Mouse (Mus musculus) regulatory T cell (primary cell): ENCODE measurements at regions not wholly inside any gene's neighbourhood (a gene's known extent, or its start where the extent isn't known, plus 50 kb on each side); places are given as distances from the start of the nearest gene placed in this dataset.

ENCODE experiments used
- in situ Hi-C: fragments of 300-600 bp; cut with MboI, MseI; formaldehyde crosslinking; loops from one replicate; pipeline ENCODE4 v1.15.1; 2025; ENCODE audit warnings: high pct_unique_total_duplicates

DNA sequence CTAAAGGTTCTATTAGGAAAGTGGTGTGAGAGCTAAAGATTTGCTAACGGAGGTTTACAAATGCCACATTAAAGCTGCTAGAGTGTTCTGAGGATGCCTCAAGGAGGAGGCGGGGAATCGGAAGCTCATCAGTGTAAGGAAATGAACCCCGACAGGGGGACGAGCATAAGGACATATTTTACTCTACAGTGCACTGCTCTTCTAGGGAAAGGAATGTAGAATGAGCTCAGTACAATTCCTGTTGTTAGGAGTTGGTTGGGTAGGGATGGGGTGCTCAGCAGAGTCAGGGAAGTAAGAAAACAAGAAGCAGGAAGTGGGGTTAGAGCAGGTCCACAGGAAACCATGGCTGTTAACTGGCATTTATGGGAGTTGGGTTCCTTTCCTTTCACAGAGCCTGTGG, 54.6 kb downstream of the Mex3b start:
- in situ Hi-C loops: no loop called here

DNA sequence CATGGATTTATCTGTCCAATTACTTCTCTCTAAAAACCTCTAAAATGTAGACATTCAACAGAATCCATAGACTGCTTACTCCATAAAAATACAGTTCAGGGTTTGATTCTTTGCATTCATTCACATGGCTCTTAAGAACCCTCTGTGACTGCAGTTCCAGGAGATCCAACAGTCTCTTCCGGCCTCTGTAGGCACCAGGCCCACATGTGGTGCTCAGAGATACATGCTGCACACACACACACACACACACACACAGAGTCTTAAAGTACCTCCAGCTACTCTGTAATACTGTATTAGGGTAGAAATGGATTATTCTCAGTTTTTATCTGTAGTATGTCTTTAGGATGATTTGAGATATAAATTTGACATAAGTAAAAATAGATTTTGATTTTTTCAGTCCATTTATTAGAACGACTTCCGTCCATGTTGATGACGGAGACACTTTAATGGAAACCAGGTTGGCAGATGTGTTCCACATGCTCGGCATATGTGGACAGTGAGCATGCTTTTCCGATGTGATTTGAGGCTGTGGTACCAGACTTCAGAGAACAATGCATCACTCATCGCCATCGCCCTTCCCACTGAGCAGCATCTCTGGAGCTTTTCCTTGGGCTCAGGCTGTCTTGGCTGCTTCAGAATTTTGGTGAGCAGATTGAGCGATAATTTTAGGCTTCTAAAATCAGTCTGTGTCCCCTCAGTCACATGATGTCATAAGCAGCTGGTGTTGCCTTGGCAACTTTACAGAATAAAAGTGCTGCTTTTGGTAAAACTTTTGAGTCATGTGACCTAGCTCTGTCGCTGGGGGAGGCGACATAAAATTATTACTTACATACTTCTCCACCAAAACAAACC, 56.3 kb downstream of the Mex3b start:
- in situ Hi-C loops: no loop called here

DNA sequence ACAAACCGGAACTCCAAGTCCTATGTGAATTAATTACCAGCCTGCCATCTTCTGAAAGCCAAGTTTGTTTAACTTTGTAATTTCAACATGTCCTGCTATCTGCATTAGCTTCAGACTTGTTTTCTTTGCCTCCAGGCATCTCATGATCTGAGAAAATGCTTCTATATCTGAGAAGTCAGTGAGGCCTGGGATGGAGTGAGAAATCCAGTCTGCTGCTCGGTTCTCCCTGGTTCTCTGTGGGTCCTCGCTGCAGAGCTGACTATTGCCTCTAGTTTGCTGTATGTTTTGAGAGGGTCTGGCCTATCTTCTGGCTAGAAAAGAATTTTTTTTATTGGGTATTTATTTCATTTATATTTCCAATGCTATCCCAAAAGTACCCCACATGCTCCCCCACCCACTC, 57.0 kb downstream of the Mex3b start:
- in situ Hi-C loops: no loop called here

DNA sequence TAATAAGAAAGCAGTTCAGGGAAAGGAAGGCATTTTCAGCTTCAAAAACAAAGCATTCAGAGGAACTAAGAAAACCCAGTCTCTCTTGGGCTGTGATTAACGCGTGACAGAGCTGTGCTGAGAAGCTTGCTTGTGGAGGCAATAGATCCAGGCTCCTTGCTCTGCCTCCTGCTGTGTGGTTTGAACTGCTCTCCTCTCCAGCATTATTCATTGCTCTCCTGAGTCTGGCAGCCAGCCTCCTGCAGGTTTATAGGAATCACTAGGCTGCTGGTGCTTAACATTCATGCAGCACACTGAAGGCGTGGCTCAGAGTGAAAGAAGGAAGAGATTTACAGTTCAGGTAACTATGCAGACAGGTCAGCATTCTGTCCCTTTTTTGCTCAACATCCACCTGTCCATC, 71.2 kb downstream of the Mex3b start:
- in situ Hi-C loops: no loop called here

DNA sequence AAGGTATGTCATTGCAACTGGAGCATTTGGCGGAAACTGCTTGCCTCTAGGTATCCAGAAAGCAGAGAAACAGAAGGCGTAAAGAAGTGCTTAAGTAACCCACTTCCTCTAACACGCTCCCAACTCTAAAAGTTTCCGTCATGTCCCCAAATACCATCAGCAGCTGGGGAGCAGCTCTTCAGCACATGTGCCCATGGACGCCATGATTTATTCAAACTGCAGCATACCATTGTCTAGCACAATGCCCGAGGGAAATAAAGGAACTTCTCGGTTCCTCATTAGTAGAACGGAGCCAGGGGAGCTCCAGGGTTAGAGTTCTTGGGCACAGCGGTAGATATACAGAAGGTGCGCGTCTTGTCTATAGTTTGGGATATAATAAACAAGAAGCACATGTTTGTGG, 72.4 kb downstream of the Mex3b start:
- in situ Hi-C loops: no loop called here

DNA sequence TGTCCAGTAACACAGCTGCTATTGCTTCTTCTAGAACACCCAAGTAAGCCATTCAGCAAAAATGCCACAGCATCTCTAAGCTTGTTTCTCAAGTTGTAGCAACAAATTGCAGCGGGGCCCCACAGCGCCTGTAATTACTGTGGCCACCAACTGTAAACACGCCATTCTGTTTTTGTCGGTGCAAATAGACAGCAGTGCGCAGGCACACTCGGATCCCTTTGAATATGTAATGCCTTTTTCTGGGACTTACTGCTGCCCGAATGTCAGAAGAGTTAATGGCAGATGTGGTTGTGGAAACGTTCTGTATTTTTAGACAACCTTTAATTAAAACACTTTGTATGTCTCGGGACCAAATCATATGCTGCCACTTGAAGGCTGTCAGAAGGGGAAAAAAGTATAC, 76.2 kb downstream of the Mex3b start:
- in situ Hi-C loops: no loop called here

DNA sequence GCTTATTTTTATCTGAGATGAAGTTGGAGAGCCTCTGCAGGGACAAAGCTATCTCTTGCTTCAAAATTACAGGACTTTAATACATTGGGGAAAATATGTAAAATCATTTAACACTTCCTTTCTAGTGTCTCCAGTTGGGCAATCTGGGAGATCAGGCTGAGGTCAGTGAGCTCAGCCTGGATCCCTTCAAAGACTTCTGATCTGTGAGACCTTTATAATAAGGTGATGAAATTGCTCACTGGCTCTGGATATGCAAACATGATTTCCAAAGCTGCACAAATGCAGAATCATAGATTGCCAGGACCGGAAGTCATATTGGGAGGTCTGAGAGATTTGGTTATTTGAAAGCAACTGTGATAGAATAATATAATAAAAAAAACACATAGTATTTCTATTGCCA, 76.7 kb downstream of the Mex3b start:
- in situ Hi-C loops: no loop called here

DNA sequence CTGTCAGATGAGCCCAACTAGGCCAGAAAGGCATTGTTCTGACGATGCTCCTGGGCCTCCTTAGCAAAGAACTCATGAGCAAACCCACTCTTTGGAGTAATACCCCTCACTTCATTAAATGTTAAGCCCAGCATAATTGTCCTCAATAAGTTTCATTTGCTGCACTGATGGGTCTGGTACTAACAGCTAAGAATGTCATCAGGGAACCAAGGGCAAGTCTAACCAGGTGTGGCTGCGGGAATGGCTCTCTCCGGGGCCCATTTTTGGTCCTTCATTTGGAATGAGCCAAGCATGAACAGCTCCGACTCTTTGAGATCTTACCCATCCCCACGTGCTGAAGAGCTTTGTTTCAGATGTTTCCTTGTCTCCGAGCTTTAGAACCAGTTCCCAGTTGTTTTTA, 82.2 kb downstream of the Mex3b start:
- in situ Hi-C loops: no loop called here

DNA sequence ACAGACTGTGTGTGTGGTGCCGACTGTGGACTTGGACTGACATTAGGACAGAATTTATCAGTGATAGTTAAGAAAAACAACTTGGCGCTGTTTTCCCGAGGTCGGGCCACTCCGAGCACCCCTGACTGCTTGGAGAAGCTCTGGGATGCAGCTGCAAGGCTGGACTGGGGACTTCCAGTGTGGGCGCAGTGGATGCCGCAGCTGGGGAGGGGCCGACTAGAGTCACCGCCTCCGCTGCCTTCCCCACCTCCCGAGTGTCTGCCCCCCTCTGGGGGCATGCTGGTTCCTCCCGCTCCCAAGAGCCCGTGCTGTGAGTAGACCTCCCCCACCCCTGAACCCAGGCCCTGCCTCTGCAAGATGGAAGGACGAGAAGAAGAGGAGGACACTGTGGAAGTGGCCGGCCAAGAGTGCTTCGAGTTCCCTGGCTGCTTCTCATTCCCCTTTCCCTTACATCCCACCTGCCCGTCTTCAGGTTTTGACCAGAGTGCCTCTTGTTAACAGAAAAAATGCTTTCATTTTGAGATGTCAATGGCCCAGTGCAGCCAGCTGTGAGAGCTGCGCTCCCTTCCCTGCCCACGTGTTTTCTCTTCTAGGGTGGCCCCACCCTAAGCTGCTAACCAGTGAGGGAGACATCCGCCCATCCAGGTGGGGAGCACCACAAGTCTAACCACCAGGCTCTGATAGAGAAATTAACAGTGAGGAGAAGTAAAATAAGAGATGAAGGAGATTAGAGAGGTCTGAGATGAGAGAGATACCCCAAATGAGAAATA, 90.3 kb downstream of the Mex3b start:
- in situ Hi-C loops: no loop called here

DNA sequence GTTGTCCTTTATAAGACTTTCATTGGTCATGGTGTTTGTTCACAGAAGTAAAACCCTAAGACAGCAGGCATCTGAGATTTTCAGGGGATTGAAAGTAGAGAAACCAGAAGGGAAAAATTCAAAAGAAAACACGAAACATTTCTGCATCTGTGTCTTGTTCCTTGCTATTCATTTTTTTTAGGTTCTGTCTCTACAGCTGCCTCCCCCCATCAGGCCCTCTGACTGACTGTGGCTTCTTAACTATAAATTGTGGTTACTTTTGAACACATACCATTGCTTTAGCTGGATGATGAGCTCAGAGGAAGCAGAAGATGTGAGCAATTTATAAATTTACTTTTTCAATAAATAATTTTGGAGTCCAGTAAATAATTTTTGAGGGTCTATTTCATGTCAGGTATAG, 103.5 kb downstream of the Mex3b start:
- in situ Hi-C loops: no loop called here

DNA sequence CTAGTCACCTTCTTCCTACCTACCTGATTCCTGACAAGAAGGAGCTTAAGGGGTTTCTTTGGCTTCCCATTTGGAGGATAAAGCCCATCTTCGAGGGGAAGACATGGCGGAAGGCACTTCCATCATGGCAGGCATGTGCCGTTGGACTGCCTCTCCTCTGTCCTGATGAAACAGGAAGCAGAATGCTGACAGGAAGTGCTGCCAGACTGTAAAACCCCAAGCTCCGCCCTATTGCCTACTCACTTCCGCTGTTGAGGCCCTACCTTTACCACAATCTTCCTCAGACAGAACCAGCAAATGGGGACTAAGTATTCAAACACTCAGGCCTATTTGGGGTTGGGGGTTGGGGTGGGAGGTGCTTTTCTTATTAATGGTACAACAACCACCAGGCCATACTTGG, 104.1 kb downstream of the Mex3b start:
- in situ Hi-C loops: no loop called here

DNA sequence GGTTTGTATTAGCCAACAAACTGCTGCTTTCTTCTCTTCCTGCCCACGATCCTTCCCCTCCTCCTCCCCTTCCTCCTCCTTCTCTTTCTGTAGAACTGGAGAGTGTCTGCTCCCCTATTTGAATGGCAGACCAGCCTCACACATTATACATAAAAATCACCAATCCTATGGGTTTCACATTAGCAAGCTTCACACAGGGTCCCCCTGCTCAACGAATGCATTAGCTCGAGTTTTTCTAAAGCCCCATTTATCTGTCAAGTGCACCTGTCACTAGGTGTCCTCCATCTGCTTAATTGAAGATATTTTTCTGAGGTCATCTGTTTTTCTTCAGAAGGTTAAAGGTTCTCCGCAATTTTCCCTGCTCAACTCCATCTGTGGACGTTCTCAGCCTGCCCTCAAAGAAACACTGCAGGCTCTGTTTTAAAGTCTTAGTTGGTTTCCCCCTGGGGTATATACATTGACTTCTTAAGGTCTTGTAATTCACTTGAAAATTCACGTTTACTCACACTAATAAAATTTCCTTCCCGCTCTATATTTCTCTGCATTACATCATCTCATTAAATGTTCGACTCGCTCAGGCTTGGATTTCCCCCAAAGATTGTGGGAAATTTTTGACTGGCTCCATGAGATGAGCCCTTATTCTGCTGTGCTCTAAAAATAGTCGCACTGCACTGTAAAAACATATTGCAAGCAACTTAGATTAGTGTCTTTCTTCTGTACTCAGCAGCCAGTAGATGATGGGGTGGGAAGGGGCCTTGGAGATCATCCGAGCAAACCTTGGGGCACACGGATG, 105.3 kb downstream of the Mex3b start:
- in situ Hi-C loops: no loop called here

DNA sequence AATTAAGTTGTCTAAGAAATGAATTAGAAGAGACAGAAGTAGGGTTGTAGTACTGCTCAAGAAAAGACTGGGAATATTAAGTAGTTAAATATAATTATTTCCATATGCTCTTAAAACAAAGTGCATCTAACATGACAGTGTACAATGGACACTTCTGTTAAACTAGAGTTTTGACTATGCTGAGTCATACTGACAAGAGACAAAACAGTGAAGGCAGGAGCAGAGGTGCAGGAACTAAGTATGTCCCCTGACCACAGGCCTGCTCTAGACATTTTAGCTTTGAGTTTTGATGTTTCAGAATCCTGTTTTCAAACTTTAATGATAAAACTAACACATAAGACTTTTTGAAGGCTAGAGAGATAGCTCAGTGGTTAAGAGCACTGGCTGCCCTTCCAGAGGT, 123.6 kb downstream of the Mex3b start:
- in situ Hi-C loops: no loop called here

DNA sequence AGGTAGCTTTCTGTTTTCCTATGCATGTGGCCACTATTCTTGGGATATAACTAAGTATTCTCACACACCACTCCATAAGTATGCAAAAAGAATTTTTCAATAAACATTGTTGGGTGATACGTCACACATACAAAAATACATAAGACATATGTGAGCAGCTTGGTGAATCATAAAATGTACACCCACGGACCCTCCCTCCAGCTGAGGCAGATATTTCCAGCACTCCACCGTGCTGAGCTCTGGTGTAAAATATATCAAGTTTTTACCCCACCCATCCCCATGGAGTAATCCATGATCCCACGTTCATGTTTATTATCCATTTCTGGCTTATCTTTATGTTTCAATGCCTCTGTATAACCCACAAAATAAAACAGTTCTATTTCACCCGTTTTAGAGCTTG, 126.0 kb downstream of the Mex3b start:
- in situ Hi-C loops: no loop called here

DNA sequence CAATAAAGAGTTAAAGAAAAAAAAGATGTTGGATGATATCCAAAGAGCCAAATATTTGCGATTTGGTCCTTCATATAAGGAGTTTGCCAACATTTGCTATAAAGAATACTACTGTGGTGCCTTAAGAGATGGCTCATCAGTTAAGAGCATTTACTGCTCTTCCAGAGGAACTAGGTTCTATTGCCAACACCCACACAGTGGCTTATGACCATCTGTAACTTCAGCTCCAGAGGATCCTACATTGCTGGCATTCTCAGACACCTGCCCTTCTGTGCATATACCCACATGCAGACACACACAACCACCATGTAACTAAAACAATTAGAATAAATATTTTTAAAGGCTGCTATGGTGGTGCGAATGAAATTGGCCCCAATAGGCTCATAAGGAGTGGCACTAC, 131.7 kb downstream of the Mex3b start:
- in situ Hi-C loops: no loop called here

DNA sequence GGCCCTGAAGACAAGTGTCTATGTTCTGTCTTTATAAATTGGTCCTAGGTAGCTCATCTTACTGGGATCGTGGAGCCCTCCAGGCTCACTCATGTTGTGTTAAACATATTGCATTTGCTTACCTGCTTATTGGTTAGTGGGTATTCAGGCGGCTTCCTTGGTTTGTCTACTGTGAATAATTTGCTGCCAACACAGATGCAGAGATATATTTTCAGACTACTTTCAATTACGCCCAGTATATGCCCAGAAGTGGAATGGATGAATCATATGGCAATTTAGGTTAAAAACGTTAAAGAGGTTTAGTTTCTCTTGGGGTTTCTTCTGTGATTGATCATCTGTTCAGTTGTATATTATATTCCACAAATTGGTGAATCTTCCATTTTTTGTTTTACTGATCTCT, 140.4 kb downstream of the Mex3b start:
- in situ Hi-C loops: no loop called here

DNA sequence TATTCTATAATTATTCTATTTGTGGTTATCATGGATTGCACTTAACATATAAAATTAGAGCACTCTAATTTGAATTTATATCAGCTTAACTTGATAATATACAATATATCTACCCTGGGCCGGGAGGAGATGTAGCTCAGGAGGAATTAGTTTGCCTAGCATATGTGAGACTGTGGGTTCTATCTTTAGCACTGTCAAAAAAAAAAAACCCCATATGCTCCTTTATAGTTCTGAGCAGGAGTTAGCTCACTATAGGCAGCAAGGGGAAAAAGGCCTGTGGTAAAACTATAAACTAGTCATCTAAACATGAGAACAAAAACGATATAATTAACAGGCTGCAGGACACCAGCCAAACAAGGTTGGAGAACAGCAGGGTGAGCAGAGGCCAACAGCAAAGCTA, 145.0 kb downstream of the Mex3b start:
- in situ Hi-C loops: no loop called here

DNA sequence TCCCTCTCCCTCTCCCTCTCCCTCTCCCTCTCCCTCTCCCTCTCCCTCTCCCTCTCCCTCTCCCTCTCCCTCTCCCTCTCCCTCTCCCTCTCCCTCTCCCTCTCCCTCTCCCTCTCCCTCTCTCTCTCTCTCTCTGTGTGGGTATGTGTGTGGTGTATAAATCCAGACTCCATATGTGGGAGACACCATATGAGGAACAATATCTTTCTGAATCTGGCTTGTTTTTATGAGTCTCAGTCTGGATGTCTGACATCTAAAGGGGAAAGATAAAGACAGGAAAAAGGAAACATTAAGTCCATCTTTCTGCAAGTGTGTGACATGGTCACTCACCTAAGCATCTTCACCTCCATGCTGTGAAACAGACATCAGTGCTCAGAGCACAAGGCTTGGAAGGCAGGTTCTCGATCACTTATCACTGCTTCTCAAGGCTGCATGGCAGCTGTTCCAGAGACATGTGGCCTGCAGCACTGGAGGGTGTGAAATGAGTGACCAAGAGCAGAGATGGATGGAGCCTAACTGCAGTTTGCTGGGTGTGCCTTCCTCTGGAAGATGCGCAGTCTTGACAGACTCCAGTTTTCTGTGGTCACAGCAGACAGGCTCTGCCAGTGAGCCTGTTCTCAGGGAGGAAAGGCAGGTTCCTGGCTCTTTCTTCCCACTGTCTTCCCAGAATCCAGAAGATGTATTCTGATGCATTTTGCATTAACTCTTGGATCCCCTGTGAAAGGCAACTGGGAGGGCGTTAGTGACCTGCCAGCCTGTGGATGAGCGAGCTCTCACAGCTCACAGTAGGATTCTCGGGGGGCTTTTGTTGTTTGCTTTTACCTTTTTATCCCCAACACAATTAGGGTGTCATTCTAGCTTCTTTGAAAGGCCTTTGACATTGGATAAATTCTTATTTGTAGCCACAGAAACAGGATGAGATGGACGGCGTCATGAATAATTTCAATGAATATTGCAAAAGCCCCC, 147.9 kb downstream of the Mex3b start:
- in situ Hi-C loops: no loop called here

DNA sequence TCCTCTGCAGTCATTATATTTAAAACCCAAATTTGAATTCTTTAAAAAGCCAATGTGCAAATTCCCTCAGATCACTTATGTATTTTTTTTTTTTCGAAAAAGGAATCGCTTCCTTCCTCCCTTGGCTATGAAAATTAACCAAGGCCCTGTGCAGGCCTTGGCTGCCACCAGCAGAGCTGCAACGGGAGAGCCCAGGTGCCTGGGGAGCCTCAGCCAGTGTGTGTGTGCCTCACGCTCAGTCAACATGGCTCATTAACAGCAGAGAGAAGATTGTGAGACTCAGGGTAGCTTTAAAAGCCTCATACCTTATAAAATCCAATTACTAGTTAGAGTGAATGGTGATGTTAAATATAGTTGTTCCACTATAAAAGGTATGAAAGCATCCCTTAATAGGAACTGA, 148.6 kb downstream of the Mex3b start:
- in situ Hi-C loops: no loop called here

DNA sequence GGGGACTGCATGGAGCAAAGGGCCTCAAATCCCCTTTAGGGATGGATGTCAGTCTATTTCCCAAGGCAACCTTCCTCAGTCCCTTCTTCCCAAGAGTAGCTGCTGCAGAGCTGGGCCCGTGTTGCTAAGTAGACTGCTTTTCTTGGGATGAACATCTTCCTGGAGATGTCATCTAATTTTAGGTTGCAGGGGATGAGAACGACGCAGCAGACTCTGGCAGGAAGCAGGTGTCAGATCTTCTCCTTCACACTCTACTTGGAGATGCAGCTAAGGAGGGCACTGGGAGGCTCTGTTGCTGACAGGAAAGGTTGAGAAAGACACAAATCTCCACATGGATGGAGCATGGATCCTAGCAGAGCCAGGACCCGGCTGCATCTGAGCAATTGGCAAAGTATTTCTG, 149.4 kb downstream of the Mex3b start:
- in situ Hi-C loops: no loop called here

DNA sequence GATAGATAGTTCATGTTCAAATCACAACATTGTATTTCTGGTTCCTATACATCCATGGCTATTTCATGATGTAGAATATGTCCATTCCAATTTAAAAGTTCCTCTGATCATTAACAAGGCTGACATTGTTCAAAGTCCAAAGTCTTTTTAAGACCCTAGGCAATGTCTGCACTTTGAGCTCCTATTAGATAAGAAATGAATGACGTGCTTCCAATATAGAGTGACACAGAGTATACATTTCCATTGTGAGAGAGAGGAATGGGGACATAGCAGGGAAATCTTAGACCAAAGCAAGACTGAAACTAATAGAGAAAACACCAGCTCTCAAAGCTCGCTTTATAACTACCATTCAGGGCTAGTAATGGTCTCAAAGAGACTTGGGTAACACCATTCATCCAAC, 153.5 kb downstream of the Mex3b start:
- in situ Hi-C loops: no loop called here
